Mouse (Mus musculus) gastrocnemius, adult 2 months (tissue): ENCODE results near the gene Mon2. TPM values are rescaled to one million over a fixed set of nuclear protein-coding genes. Genes with fewer than 3 reads are reported as not detected.
A peak's percentile ranks its signal among the peaks of the same experiment; 100 is the strongest.

Source experiments
- DNase-seq: peaks from one replicate; pipeline ENCODE4 v3.0.0; 2022
- H3K27ac ChIP-seq: fragments of 200-600 bp; 2 replicates; pipeline ENCODE4 v1.8.1; 2022; ENCODE audit warnings: mild to moderate bottlenecking
- H3K4me3 ChIP-seq: fragments of 200-600 bp; 2 replicates; pipeline ENCODE4 v1.8.1; 2022; ENCODE audit warnings: mild to moderate bottlenecking, moderate library complexity
- CTCF ChIP-seq: fragments of 200-600 bp; IDR thresholded peaks from 2 replicates; pipeline ENCODE4 v1.8.1; 2022; ENCODE audit warnings: antibody characterized with exemption, mild to moderate bottlenecking, moderate library complexity
- intact Hi-C: fragments of 180-260 bp; cut with DNase I; formaldehyde crosslinking; loops from one replicate; pipeline ENCODE4 v1.15.1; 2025
- long read RNA-seq, 2 experiments: library from polyadenylated mRNA; stranded (forward); transcript quantifications; one replicate each; pipeline ENCODE4 v2.0.0; 2021
- total RNA-seq, 2 experiments: library from RNA; stranded (reverse); gene quantifications; 2 replicates each; pipeline ENCODE4 v1.2.3; 2021

The Mon2 gene
- total RNA-seq = 10 to 100 TPM; 36.9 to 50.9 TPM
- long read RNA-seq, experiment 1, full-length matches to known transcripts = 17 of 24 reads
- long read RNA-seq, experiment 1, partial matches to known transcripts = 3 of 24 reads
- long read RNA-seq, experiment 1, other reads (novel, unspliced or antisense) = 4 of 24 reads
- long read RNA-seq, experiment 2, full-length matches to known transcripts = 12 of 24 reads
- long read RNA-seq, experiment 2, partial matches to known transcripts = 4 of 24 reads
- long read RNA-seq, experiment 2, other reads (novel, unspliced or antisense) = 8 of 24 reads

DNA sequence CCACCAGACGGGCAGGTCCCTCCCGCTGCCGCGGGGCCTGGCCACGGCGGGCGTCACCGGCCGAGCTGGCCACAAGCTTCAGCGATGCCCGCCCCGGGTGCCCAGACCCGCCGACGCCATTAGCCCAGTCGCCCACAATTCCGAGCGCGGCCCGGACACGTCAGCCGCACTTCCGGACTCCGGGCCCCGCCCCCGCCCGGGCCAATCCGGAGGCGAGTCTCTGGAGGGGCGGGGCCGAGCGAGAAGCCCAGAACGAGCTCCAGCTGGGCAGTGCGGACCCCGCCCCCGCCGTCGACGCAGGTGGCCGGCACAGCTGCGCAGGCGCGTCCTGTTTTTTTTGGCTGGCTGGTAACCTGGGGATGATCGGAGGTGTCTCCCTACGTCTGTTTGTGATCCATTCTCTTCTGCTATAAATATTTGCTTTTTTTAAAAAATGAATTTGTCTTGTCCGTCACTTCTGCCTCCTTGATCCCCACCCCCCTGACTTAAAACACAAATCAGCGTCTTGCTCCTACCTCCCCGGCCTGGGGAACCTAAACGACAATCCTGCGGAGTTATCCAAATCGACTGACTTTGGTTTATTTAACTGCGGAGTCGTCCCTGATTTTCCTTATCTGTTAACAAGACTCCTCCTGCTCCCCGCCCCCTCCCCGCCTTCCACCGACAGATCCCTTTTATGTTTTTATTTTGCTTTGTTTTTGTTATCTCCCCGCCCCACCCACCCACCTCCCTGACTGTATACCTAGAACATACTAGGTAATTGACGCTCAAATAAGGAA, at the start of gene Mon2:
Gene Mon2, minus strand, starts transcription at position 261 of the 779 bp plus-strand sequence.
- intact Hi-C loops = no loop called here
- Histone ChIP-seq H3K27ac (peak within 1 kb of the TSS; percentile 96), H3K4me3 (peak within 1 kb of the TSS; percentile 91)
- peak; percentile 99 for DNase-seq
- no peak for TF ChIP-seq CTCF

GRCm38 (mm10) chr10:123120666-123121392, 44.5 kb upstream of the Mon2 start:
- H3K27ac ChIP-seq = no peak overlapping the region
- H3K4me3 ChIP-seq = no peak overlapping the region
- TF ChIP-seq CTCF = peak; percentile 29
- no peak for DNase-seq
- intact Hi-C loops = no loop called here

DNA sequence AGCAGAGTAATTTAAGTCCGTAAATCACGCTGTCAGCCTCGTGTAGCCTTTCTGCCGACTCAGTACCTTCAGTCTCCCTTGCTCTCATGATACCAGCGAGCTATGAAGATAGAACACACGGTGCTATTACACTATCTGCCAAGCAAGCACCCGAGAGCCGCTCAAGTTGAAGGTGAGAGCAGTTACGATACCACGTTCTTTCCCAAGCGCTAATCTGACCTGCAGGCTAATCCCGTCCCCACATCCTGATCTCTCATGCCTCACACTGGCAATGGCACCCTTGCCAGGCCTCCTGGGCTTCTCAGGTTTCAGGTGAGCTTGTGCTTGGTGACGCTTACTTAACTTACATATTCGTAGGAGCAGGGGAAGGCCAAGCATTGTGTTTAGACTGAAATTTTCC, 40.6 kb upstream of the Mon2 start:
- intact Hi-C loops = no loop called here
- Histone ChIP-seq H3K4me3 (no peak overlapping the region), H3K27ac (peak overlapping the region; percentile 81)
- DNase-seq = peak; percentile 81
- no peak for TF ChIP-seq CTCF

DNA sequence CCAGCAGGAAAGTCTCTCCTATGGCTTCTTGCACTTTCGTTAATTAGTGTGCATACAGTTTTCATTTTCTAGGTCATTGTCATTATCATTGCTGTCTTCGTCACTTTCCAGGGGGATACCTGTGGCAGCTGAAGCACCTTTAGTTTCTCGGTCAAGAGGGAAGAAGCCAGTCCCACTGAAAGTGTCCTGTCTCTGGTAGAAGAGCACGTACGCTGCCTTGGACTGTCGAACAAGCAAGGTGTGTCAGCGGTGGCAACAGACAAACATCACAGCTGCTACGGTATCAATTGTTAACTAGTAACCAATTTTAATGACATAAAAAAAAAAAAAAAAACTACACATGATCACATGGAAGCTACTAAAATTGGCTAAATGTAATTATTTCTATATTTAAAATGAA, 37.2 kb upstream of the Mon2 start:
- intact Hi-C loops = no loop called here
- no peak for TF ChIP-seq CTCF

DNA sequence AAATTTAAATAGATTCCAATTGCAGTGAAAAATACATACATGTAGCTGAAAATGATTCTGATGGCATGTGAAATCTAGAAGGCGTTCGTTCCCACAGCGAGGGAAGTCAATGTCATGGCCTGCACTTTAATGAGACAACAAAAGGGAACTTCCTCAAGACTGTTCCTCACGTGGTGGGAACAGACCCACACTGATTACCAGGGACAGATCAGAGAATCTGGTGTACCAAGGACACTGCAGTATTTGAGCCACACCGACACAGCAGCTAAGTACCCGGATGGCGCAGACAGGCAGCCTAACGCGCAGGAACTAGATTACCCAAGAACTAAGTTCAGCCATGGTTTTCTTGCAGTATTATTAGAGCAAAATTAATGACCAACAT, 36.5 kb upstream of the Mon2 start:
- intact Hi-C loops = no loop called here
- no peak for TF ChIP-seq CTCF
- Histone ChIP-seq H3K27ac (no peak overlapping the region), H3K4me3 (no peak overlapping the region)
- DNase-seq = no peak

More for the DNA sequence above, 37.2 kb upstream of the Mon2 start:
- Histone ChIP-seq H3K4me3 (no peak overlapping the region), H3K27ac (no peak overlapping the region)
- no peak for DNase-seq

DNA sequence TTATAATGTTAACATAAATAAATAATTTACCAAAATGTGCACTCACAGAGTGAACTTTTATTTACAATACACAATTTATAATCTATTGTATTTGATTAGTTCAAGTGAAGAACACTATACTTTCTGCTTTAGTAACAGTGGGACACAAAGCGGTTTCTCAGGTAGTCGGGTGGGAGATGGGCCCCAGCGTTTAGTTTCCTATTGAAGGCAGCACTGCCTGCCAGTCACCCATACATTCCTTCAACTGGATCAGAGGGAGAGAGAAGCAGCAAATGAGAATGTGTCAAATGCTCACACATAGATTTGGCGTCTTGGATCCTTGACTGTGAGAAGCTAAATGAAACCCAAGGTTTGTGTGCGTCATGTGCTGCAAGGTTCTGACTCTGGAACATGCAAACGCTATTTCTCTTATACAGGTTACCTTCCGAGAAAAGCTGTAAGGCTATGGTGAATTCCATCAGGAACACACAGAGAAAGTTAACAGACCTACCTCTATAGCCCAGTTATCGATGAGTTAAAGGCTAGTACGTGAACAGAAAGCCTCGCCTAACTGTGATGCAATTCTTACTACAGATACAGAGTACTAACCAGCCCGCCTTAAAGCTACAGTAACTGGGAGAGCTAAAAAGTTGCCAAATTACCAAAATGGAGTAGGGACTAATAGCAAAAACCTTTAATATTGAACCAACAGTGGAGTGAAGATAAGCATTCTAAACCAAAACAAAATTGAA, 35.9 kb upstream of the Mon2 start:
- Histone ChIP-seq H3K27ac (no peak overlapping the region), H3K4me3 (no peak overlapping the region)
- intact Hi-C loops = no loop called here
- no peak for DNase-seq
- TF ChIP-seq CTCF = no peak

DNA sequence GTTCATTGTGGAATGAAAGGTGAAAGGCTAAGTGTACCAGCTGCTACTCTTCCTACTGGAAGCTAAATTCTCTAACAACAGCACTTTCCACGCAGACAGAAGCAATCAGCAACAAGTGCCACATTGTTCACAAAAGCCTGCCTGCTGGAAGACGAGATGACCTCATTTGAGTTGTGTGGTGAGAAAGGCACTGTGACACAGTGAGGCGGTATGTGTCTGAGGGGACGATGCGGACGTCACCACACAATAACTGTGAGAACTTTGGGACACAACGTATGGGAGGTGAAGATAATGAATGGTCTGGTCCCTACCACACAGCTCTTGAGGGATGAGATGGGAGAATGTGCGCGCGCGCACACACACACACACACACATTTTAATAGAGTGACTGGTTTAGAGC, 34.2 kb upstream of the Mon2 start:
- intact Hi-C loops = no loop called here
- H3K27ac ChIP-seq = no peak overlapping the region
- no peak for DNase-seq

DNA sequence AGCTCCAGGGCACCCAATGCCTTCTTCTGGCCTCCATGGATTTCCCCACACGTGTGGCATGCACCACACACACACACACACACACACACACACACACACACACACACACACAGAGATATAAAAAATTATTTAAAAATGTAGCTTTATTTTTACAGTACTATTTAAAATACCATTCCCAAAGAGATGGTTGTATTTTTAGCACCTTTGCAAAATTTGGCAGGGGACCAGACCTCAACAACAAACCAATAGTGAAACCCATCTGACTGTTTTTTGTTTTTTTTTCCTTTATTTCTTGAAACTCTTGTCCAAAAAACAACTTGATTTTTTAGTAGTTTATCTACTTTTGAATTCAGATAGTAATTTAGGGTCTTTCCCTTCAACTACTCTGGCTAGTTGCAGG, 32.2 kb upstream of the Mon2 start:
- H3K4me3 ChIP-seq = no peak overlapping the region
- TF ChIP-seq CTCF = no peak
- no peak overlapping the region for H3K27ac ChIP-seq
- intact Hi-C loops = no loop called here
- DNase-seq = no peak

More for the DNA sequence above, 34.2 kb upstream of the Mon2 start:
- no peak for TF ChIP-seq CTCF
- no peak overlapping the region for H3K4me3 ChIP-seq

- TF ChIP-seq CTCF = no peak
- intact Hi-C loops = no loop called here
- H3K4me3 ChIP-seq = no peak overlapping the region
- no peak for DNase-seq
- no peak overlapping the region for H3K27ac ChIP-seq
These were observed 31.8 kb upstream of the Mon2 start for GRCm38 (mm10) chr10:123108121-123108520.

GRCm38 (mm10) chr10:123101303-123101702, 25.0 kb upstream of the Mon2 start:
- intact Hi-C loops = no loop called here
- Histone ChIP-seq H3K27ac (no peak overlapping the region), H3K4me3 (no peak overlapping the region)
- DNase-seq = no peak
- TF ChIP-seq CTCF = no peak

DNA sequence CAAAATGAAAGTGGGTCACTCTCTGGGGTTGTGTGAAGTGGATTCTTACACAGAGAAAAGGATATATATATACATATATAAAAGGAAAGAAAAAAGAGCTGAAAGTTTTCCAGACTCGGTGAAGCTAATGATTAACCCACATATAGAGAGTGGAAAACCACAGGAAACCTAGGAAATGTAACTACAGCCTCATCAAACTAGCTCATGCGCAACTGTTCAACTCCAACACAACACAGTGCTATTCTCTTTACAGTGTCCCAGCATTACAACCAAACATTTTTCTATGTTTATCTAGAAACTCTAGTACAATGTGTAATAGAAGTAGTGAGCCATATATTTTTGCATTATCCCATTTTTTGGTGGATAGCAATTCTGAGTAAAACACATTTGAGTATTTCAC, 24.3 kb upstream of the Mon2 start:
- DNase-seq = no peak
- intact Hi-C loops = no loop called here
- TF ChIP-seq CTCF = no peak
- Histone ChIP-seq H3K4me3 (no peak overlapping the region), H3K27ac (no peak overlapping the region)

GRCm38 (mm10) chr10:123094504-123094903, 18.2 kb upstream of the Mon2 start:
- DNase-seq = no peak
- intact Hi-C loops = loop anchor here (5.0 to 10.0 kb wide), 3 partner anchors 37 to 292 kb away; no protein-coding TSS in a partner anchor
- TF ChIP-seq CTCF = no peak
- no peak overlapping the region for H3K4me3 ChIP-seq
- H3K27ac ChIP-seq = no peak overlapping the region
